Mouse (Mus musculus) lung, postnatal 14 days (tissue): ENCODE results near the gene Dnajb12.
"Not testable (repeated sequence)": the region's sequence is repeated elsewhere in the genome, so short reads cannot be mapped to it uniquely, and the experiment has no call there.

Experiments
- DNase-seq: peaks from one replicate; pipeline ENCODE4 v3.0.0; 2021

Gene Dnajb12

DNA sequence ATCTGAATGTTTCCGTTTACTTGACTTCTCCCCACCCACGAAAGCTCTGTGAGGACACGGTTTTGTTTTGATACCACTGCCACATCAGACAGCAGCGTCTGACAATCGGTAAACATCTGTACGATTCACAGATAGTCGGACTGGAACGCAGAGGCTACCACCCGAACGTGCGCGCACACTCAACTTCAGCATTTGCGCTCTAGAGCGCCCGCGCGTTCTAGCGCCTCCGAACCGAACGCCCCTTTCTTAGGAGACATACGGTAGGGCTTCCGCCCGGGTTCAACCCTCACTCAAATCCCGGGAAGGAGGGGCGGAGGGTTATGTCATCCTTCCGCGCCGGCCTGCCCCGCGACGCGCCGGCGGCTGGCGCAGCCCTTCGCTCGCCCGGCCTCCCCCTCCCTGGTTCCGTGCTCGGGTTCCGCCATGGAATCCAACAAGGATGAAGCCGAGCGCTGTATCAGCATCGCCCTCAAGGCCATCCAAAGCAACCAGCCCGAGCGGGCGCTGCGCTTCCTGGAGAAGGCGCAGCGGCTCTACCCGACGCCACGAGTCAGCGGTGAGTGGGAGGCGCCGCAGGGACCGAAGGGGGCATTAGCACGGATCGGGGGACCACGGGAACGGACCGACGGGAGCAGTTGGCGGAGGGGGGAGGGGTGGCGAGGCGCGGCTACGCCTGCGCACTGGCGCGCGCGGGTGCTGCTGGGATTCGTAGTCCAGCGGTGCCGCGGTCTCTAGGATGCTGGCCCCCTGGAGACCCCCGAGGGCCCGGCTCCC lies at the start of gene Dnajb12:
Dnajb12 (plus strand) TSS at position 302 of the 774 bp plus-strand sequence.
- peak; percentile 93 for DNase-seq

DNA sequence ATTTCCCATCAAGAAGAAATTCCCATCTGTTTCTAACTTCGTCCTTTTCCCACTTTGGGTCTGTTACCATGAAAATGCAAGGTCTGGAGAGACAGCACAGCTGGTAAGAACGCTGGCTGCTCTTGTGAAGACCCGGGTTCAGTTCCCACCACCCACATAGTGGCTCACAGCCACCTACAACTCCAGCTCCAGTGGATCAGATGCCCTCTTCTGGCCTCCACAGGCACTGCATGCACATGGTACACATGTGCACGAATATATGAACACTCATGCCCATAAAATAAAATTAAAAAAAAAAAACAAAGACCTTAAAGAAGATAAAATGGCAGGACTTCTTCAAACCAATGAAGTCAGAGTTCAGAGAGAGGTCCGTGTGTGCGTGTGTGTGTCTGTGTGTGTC lies 49.5 kb upstream of the Dnajb12 start:
- DNase-seq, result no peak

DNA sequence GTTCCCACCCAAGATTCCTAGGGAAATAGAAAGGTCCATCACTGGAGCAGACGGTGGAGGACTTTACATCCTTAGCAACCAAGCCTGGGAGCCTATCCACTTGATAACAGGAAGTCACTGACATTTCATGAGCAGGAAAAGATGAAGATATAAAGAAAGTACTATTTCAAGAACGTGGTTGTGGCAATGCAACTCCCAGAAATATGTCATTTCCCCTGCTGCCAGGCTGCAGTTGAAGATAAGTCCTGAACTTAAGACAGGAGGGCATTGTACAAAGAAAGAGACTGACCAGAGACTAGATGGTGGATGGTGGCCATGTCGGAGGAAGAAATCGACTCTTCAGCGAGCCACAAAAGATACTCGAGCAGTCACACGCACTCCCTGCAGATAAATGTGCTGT lies 47.4 kb upstream of the Dnajb12 start:
- no peak for DNase-seq

DNA sequence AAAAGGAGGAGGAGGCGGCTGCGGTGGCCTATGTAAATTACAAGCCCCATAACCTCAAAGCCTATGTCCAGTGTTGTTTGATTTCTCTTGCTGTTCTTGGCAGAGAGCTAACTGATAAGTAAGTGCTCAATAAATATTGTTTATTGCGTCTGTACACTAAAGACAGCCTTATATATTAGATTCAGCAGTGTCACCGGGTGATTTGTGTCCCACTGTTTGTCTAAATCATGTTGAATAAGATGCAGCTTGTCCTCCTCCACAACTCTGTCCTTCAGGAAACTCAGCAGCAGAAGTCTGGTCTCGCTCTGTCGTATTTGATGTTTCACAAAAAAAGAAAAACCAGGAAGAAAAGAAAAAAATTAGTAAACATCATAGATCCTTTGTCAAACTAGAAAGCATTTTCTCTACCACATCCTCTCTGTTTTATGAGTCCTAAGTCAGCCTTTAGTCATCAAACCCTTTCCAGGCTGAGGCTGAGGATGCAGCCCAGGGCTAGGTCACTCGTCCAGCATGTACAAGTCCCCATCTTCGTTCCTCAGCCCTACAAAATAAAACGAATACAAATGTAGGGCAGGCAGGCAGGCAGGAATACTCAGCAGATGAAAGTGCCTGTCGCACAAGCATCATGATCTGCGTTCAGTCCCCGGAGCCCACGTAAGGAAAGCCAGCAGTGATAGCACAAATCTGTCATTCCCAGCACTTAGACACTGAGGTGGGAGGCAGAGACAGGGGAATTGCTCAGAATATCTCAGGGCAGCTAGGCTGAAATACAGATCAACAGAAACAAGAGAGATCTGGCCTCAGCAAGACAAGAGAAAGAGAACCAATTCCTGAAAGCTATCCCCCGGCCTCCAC lies 43.8 kb upstream of the Dnajb12 start:
- no peak for DNase-seq

DNA sequence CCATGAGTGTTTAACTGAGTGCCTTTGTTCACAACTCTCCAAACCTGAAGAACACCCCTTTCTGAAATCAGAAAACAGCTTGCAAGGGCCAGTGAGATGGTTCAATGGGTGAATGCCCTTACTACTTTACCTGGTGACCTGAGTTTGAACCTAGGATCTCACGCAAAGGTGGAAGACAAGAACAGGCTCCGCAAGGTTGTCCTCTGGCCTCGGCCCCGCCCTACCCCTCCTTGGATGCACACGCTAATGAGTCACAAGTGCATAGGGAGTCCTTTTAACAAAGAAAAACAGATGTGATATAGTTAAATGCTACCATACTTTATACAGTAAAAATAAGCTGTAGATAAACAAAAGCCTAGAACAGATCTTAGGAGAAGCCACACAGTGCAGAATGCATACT lies 41.9 kb upstream of the Dnajb12 start:
- DNase-seq, result no peak

DNA sequence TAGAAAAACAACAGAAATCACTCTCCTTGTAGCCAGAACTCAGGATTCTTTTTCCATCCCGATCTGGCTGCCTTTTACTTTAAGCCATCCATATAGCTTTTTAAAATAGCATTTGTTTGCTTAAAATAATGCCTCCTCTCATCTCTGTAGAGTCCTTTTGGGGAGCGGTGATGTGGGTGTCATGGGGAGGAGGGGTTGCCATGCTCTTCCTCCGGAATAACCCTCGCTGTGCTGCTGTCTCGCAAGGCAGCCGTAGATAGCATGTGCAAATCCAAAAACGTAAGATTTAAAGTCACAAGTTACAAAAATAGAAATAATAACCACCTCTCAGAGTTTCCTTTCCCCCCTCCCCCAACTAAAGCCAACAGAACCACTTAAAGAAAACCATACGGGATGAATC lies 37.9 kb upstream of the Dnajb12 start:
- no peak for DNase-seq

DNA sequence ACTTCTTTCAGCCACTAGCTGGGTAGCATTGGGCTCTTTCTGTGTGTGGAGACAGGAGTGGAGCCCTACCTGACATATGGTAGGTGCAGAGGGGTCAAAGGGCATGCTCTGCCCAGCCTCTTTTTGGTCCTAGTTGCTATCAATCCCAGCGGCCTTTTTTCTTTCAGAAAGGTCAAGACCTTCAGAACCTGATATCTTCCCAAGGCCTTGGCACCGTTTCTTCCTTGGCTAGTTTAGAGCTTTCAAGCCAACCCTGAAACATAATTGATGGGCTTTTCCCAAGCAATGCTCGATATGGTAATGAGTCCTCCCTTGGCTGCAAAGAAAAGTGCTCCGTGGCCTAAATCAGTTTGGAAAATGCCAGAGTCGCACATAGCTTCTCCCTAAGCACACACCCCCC lies 36.2 kb upstream of the Dnajb12 start:
- DNase-seq, result no peak

DNA sequence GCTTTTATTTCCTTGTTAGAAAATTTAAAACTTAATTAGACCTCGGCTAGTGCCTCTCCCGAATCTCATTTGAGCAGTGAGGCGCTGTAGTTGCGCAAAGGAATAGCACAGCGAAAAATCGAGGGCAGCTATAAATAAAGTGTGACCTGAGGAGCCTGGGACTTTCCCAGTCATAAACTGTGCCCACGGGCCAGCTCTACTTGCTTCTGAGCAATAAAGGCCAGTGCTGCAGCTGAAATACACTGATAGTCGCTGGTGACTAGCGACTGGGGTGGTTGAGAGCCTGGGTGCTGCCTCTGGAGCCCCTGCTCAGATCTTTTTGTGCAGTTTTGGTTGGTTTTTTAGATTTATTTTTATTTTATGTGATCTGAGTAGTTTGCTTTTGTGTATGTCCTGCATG lies 34.7 kb upstream of the Dnajb12 start:
- DNase-seq, result no peak

DNA sequence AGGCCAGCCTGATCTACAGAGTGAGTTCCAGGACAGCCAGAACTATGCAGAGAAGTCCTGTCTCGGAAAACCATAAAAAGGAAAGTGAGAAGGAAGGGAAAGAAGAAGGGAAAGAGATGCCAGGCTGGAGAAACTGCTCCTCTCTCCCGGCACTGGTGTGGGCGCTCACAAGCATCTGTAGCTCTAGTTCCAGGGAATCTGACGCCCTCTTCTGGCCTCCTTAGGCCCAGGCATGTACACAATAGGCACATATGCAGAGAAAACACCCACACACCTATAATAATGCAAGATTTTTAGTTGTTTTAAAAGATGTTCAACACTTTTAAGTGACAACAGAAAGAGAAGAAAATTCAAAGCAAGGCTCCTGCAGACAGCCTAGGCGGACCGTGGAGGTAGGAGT lies 32.9 kb upstream of the Dnajb12 start:
- no peak for DNase-seq

DNA sequence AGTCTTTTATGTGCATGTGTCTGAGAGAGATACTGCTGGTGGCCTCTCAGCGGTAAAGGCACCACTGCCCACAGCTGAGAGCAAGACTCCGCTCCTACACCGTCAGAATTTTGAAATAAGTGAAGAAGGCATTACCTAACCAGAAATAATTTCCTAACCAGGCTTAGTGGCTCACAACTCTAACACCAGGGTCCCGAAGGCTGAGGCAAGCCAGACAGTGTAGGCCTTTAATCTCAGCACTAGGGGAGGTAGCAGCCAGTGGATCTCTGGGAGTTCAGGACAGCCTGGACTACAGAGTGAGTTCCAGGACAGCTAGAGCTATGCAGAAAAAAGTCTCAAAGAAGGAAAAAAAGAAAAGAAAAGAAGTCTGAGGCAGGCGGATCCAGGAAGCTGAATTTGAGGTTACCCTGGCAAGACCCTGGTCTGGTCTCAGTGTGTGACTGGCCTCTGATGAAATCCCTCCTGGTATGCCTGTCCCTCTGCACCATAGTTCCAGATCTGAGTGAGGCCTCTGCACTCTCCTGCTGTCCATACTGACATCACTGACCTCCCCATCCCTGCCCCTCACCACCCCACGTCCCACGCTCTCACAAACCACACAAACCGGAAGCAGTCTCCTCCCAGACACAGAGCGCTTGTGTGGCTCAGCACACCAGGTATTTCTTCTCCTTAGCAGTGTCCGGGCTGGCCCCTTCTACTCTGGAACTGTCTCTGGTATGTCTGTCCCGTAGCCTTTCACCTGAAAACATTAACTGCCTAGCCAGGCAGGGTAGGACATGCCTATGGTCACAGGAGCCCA lies 31.1 kb upstream of the Dnajb12 start:
- no peak for DNase-seq

DNA sequence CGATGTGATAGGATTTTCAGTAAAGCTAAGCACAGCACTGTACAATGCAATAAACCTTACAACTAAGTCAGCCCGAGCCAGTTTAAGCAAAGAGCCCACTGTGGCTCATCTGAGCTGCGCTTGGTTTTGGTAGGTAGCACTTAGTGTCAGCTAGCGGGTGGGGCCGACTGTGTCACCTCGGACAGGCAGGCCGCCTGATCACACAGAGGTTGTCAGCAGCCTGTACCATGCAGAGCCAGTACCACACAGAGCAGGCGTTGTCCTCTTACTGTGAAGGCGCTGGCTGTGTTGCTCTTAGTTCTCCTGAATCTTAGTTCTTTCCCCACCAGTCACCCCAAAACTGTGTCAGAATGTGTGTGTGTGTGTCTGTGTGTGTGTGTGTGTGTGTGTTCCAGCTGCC lies 30.4 kb upstream of the Dnajb12 start:
- no peak for DNase-seq

DNA sequence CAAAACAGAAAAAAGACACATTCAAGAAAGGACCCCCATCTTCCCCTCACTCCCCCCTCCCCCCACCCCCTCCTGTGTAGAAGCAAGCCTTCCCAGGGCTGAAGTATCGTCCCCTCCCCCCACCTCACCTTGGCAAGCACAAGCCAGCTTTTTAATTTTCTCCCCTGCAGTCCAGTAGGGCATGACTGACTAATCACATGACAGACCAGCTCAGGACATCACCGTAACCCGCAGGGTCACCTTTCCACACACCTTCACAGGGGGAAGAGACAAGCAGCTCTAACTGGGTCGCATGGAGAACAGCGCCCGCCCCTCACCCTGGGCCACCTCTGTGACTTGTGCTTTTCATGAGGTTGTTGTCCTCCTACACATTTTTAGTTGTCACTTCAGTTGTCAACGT lies 30.0 kb upstream of the Dnajb12 start:
- no peak for DNase-seq

DNA sequence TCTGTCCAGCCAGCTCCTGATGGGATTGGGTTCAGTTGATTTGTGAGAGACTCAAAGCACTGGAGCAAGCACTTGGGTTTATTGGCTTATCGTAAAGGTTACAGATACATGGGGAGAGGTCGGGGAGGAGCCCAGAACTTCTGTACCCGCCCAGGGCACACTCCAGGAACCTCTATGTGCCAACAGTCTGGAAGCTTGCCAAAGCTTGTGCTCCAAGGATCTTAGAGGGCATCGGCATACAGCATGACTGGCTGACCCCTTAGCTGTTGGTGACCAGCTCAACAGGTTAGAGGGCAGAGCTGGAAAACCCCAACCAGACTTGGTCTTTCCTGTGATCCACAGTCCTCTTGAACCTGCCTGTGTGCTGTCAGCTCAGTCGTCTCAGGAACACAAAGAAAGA lies 22.2 kb upstream of the Dnajb12 start:
- DNase-seq, result no peak

DNA sequence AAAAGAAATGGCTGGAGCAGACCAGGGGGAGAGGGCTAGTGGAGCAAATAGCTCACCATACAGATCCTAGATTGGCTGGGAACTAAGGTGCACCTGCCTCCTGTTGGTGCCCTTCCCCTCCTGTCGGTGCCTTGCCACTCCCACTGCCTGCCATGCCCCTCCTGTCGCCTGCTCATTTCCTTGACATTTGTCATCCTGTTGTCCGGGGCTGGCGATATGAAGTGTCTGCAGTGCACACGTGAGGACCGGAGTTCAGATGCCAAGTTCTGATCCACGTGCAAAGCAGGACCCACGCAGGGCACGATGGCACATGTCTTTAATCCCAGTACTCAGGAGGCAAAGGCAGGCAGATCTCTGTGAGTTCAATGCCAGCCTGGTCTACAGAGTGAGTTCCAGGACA lies 18.7 kb upstream of the Dnajb12 start:
- no peak for DNase-seq

DNA sequence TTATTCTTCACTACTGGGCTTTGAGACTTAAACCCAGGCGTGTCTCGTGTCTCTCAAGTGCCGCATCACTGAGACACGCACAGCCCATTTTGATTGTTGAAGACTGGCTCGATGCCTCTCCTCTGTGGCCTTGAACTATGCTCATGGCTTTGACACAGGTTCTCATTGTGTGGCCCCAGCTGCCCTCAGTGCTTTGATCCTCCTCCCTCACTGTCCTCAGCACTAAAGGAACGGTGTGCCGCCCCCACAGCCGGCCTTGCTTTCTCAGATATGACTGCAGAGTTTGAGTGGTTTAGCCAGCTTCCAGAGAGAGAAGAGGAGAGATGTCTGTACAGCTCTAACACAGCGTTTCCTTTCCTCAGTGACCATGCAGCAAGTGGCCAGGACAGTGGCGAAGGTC lies 18.2 kb upstream of the Dnajb12 start:
- no peak for DNase-seq

DNA sequence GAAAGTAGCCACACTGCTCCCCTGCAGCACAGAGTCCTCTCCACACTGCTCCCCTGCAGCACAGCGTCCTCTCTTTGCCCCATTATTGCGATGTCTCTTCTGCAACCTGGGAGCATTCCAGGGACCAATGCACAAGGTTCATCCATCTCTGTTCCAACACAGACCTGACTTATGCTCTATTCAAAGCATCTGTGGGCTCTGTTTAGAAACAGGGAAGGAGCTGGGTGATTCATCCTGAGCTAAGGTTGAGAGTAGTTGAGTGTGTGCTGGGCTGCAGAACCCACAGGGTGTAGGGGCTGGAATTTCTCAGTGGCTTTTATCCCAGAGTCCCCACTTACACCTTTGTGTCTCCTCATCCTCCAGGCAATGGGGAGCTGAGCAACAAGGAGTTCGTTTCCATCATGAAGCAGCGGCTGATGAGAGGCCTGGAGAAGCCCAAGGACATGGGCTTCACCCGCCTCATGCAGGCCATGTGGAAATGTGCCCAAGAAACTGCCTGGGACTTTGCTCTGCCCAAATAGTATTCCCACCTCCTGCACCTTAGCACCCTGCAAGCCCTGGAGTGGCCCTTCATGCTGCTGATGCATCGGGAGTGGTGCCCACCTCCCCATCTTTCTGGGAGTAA lies 16.4 kb upstream of the Dnajb12 start:
- DNase-seq, result no peak

DNA sequence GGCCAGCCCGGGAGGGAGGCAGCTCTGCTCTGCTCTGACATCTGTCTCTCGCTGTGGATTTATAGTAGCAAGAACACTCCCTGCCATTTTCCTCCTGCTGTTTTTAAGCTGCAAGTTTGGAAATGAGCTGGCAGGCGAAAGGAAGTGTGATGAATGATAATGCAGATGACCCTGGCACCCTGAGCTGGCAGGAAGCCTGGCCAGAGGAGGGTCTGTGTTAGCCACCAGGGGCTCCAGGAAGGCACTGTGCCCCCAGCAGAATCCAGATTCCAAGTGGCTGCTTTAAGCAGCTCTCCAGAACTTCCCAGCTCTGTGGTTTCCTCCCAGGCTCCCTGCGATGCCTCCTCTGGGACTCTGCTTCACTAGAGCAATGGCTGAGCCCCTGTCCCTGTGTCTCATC lies 15.7 kb upstream of the Dnajb12 start:
- no peak for DNase-seq

DNA sequence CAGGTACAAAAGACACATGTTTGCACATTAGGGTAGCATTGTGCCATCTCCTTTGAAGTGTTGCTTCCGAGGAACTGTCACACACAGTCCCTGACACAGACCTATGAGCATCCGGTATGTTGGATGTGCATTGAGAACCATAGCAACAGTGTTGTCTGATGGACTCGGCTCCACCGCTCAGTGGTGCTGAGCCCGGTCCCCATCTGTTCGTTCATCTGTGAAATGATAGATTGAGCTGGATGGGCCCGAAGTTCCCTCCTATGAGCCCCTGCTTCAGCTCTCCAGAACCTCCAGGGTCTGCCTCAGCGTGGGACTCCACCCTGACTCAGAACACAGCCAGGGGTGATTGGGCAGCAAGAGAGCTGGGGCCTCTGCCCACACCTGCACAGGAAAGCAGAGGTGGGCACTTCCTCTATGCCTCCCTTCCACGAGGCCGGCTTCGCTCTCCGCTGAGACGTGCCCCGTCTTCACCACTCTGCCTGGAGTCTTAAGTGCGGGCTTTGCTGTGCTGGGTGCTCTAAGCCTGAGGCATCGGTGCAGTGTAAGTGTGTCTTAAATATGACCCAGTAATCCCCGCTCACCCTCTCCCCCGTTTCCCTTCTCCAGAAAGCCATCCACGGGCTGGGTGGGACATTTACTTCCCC lies 15.0 kb upstream of the Dnajb12 start:
- DNase-seq, result no peak

DNA sequence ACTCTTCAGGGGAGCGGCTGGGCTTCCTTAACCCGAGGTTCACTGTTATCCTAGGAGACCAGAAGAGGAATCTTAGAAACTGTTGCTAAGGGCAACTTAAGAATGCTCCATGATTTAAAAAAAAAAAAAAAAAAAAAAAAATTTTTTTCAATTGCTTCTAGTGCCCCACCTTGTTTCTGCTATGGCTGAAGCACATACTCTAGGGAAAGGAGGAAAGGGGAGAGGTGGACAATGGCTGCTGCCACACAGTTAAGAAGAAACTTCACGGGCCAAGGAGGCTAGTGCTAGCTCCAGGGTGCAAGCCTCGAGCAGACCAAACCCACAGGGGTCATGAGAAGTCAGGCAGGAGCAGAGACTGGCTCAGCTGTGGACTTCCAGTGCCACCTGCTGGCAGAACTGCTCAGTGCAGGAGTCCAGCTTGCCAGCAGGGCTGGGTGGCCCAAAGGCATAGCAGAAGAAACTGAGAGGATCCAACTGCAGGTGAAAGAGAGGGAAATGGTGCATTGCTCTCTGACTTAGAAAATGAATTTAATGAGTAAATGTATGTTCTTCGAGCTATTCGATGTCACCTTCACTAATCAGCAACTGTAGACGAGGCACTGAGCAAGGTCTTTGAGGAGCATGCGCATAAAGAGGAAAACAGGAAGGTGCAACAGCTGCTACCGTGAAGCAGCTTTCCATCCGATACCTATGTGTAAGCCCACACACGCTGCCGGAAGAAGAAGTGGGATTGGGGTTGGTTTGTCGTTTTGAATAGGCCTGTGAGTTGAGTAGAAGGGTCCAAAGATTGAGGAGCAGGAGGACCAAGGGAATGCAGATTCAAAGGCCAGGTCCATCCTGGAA lies 14.3 kb upstream of the Dnajb12 start:
- peak; percentile 90 for DNase-seq

DNA sequence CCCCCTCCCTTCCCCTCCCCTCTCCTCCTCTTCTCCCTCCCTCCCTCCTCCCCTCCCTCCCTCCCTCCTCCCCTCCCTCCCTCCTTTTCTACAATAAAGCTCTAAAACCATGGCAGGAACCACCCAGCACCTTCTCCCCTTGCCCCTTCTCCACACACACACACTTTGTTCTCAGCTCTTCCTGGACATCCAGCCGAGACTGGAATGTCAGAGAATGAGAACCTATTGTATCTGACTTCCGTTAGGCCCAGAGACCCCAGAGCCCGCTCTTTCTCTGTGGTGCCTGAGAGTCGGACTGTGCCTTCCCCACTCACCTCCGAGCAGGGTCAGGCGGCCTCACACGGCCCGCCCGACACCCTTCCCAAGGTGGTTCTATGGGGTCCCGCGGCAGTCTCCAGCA lies 11.1 kb upstream of the Dnajb12 start:
- no peak for DNase-seq

DNA sequence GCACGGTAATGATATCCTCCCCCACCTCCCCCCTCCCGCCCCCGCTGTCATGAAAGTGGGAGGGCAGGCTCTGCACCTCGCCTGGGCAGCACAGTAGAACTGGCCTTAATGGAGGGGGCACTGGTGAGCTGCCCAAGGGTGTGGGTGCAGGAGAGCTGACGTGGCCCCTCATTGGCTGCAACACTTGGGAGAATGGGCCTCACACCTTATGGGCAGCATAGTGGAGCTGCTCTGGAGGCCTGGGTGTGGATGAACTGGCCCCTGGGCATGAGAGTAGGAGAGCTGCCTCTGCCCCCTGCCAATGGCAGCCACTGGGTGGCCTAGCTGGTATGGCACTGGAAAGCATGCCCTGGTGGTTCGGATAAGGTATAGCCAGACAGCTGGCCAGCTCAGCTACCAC lies 9.3 kb upstream of the Dnajb12 start:
- no peak for DNase-seq

DNA sequence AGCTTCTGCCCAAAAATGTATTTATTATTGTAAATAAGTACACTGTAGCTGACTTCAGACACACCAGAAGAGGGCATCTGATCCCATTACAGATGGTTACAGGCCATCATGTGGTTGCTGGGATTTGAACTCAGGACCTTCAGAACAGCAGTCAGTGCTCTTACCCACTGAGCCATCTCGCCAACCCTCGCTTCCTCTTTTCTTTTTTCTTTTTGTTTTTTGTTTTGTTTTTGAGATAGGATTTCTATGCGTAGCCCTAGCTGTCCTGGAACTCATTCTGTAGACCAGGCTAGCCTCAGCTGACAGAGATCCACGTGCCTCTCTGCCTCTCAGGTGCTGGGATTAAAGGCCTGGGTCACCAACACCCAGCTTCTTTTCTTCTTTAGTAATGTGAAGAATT lies 6.7 kb upstream of the Dnajb12 start:
- not testable (repeated sequence) for DNase-seq
